Mouse (Mus musculus): ENCODE measurements around the gene Gm11549.

GRCm38 (mm10) chr3:36475532-36476087, 46.0 kb downstream of the Gm11549 start, which contains the start of the genes Anxa5 and 1810062G17Rik:
- TF ChIP-seq POLR2A (IDR thresholded peaks at IDR 0.05; ENCODE audit: control insufficient read depth, low read depth, low read length) = peak; percentile 81
- peak; percentile 36; the same call in 1 of the 2 replicates for TF ChIP-seq CTCF (IDR thresholded peaks at IDR 0.05; ENCODE audit: control insufficient read depth, insufficient read depth, insufficient replicate concordance, low read depth, low read length)
